Mouse (Mus musculus) kidney, embryonic 15.5 days (tissue): ENCODE results near the gene Dock7. TPM values are rescaled to one million over a fixed set of nuclear protein-coding genes. Genes with fewer than 3 reads are reported as not detected.
"Not testable (repeated sequence)": the region's sequence is repeated elsewhere in the genome, so short reads cannot be mapped to it uniquely, and the experiment has no call there.

Source experiments
- ATAC-seq: fragments of 200-750 bp; cut with Nextera tagmentation; replicated peaks from 2 replicates; pipeline ENCODE4 v1.8.0; 2017; ENCODE audit warnings: moderate TSS enrichment; ENCODE audit not compliant: low FRiP score
- H3K27ac ChIP-seq: fragments of 300-500 bp; sonication (generic); 2 replicates; pipeline ENCODE4 v1.5.1; 2015; ENCODE audit warnings: mild to moderate bottlenecking, inconsistent platforms
- H3K27me3 ChIP-seq: fragments of 300-500 bp; sonication (generic); 2 replicates; pipeline ENCODE4 v1.6.1; 2015; ENCODE audit warnings: inconsistent platforms
- H3K36me3 ChIP-seq: fragments of 300-500 bp; sonication (generic); 2 replicates; pipeline ENCODE4 v1.6.1; 2015; ENCODE audit warnings: inconsistent platforms
- H3K4me1 ChIP-seq: fragments of 300-500 bp; sonication (generic); 2 replicates; pipeline ENCODE4 v1.6.1; 2015; ENCODE audit warnings: inconsistent platforms
- H3K4me2 ChIP-seq: fragments of 300-500 bp; sonication (generic); 2 replicates; pipeline ENCODE4 v1.6.1; 2015; ENCODE audit warnings: moderate library complexity, mild to moderate bottlenecking, inconsistent platforms
- H3K4me3 ChIP-seq: fragments of 300-500 bp; sonication (generic); replicated peaks from 2 replicates; pipeline ENCODE4 v1.5.1; 2015; ENCODE audit warnings: mild to moderate bottlenecking, inconsistent platforms
- H3K9ac ChIP-seq: fragments of 300-500 bp; sonication (generic); 2 replicates; pipeline ENCODE4 v1.6.1; 2015; ENCODE audit warnings: mild to moderate bottlenecking, inconsistent platforms
- H3K9me3 ChIP-seq: fragments of 300-500 bp; sonication (generic); replicated peaks from 2 replicates; pipeline ENCODE4 v1.6.1; 2016; ENCODE audit warnings: inconsistent platforms
- WGBS: fragments of 180-500 bp; shearing (Covaris S2); methylation state at CpG from one replicate; pipeline ENCODE4 v1.1.7; 2015; ENCODE audit warnings: mixed read lengths; 5-methylcytosine and 5-hydroxymethylcytosine counted together
- polyA plus RNA-seq: library from polyadenylated mRNA; unstranded; fragments of >200 nt; fragmentation: Nextera tagmentation; extraction: Ambion mirVana; gene quantifications from 2 replicates; pipeline ENCODE4 v1.2.1, GENCODE M21; 2015

The Dock7 gene
- polyA plus RNA-seq, 1 experiment from 2014 or later, result 60.1 TPM

DNA sequence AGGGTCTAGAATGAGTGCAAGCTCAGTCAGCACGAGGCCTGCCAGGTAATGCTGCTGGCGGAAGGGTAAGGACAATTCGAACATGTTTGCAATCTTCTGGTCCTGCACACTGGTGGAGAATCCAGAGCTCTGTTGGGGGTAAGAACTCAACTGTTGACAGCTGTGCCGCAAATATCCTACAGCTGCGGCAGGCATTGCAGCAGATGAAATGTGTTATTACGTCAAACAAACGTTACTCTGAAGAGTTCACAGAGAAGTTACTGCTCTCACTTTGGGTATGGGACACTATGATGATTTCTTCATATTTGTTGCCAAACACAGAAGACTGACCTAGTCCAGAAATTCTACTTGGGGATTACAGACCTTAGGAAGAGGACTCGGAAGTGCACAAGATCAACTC is 136.0 kb downstream of the Dock7 start:
- Histone ChIP-seq H3K9me3 (no peaks in the 10 kb centered on the region), H3K27me3 (no peaks in the 10 kb centered on the region), H3K4me1 (no peaks in the 10 kb centered on the region), H3K27ac (no peak overlapping the region), H3K4me3 (no peak overlapping the region), H3K9ac (no peak overlapping the region), H3K36me3 (peaks cover 60% of the 10 kb centered on the region), H3K4me2 (no peak overlapping the region)
- ATAC-seq, result no peak
- 90% methylated on average over 8 of the region's 8 CpGs for WGBS

DNA sequence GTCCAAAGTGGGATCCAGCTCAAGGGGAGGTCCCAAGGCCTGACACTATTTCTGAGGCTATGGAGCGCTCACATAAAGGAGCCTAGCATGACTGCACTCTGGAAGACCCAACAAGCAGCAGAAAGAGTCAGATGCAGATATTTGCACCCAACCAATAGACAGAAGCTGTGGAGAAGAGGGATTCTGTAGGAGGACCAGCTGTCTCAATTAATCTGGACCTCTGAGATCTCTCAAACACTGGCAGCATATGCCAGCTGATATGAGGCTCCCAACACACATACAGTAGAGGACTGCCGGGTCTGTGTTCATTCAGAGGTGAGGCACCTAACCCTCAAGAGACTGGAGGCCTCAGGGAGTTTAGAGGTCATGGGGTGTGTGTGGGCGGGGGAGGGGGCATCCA is 140.7 kb downstream of the Dock7 start:
- not testable (repeated sequence) for ATAC-seq

DNA sequence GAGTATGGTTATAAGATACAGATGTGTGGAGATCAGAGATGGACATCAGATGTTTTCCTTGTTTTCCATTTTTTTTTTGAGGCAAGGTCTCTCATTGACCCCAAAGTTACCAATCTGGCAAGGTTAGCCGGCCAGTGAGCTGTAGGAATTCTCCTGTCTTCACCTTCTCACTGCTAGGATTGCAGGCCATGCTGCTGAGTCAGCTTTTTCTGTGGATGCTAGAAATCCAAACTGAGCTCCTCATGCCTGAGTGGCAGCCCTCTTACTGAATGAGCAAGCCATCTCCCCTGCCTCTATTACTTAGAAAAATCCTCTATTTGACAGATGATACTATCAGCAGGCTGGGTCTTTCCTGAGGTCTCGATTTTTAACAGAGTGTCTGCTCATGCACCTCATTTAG is 142.0 kb downstream of the Dock7 start:
- Histone ChIP-seq H3K27ac (no peak overlapping the region), H3K9ac (no peak overlapping the region), H3K4me2 (no peak overlapping the region), H3K27me3 (no peaks in the 10 kb centered on the region), H3K4me1 (no peaks in the 10 kb centered on the region), H3K4me3 (no peak overlapping the region), H3K9me3 (no peaks in the 10 kb centered on the region), H3K36me3 (peaks cover 53% of the 10 kb centered on the region)
- WGBS, result 78% methylated on average over 2 of the region's 2 CpGs
- no peak for ATAC-seq

More for the DNA sequence above, 140.7 kb downstream of the Dock7 start:
- H3K36me3 ChIP-seq, result peaks cover 53% of the 10 kb centered on the region
- WGBS, result 79% methylated on average over 3 of the region's 3 CpGs
- H3K4me1 ChIP-seq, H3K4me2 ChIP-seq, H3K9ac ChIP-seq, H3K27ac ChIP-seq, H3K4me3 ChIP-seq, H3K27me3 ChIP-seq, H3K9me3 ChIP-seq: not testable (repeated sequence)

DNA sequence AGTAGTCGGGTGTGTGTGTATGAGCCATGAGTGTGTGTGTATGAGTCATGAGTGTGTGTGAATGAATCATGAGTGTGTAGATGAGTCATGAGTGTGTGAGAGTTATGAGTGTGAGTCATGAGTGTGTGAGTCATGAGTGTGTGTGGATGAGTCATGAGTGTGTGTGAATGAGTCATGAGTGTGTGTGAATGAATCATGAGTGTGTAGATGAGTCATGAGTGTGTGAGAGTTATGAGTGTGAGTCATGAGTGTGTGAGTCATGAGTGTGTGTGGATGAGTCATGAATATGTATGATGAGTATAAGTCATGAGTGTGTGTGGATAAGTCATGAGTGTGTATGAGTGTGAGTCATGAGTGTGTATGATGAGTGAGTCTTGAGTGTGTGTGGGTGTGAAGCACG is 142.4 kb downstream of the Dock7 start:
- H3K4me2 ChIP-seq, H3K9ac ChIP-seq, H3K27ac ChIP-seq, H3K4me3 ChIP-seq, H3K4me1 ChIP-seq, H3K27me3 ChIP-seq, H3K9me3 ChIP-seq, ATAC-seq: not testable (repeated sequence)
- H3K36me3 ChIP-seq, result peaks cover 53% of the 10 kb centered on the region
- WGBS, result 95% methylated on average over 2 of the region's 2 CpGs

DNA sequence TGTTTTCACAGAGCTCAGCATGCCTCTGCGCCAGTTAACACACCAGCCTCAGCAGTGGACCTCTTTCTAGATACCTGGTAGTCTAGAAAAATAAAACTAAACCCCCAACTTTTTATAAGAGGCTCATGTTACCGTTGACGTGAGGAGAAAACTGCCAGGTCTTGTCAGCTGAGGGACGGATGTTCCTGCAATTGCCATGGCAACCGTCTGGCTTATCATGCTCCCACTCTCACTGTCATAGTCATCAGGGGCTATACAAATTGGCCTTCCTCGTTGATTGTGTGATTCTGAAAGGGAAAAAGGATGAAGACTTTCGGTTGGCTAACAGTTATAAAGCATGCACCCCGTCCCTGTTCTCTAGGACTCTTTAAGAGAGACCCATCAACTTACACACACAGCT is 145.0 kb downstream of the Dock7 start:
- no peak for ATAC-seq
- H3K36me3 ChIP-seq, result peaks cover 67% of the 10 kb centered on the region
- WGBS, result 68% methylated on average over 8 of the region's 8 CpGs

DNA sequence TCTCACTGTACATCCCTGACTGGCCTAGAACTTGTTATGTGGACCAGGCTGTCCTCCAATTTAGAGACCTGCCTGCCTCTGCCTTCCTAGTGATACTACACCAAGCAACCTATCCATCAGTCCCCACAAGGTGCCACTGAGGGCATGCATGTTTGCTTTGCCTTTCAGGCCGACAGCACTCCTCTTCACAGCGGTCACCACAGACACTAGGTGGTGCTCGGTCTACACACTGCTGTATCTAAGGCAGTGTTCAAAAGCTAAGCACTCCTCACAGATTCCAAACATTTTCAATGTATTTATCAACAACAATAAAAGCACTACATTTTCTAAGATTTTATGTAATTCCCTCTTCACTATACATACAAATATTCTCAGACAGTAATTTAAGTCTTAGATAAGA is 150.8 kb downstream of the Dock7 start:
- Histone ChIP-seq H3K27ac (no peak overlapping the region), H3K4me3 (no peak overlapping the region), H3K27me3 (no peaks in the 10 kb centered on the region), H3K9me3 (no peaks in the 10 kb centered on the region), H3K4me1 (no peaks in the 10 kb centered on the region), H3K4me2 (no peak overlapping the region), H3K9ac (no peak overlapping the region), H3K36me3 (peaks cover 82% of the 10 kb centered on the region)
- ATAC-seq, result no peak
- 88% methylated on average over 3 of the region's 3 CpGs for WGBS

More for the DNA sequence above, 145.0 kb downstream of the Dock7 start:
- no peak overlapping the region for H3K27ac ChIP-seq
- no peaks in the 10 kb centered on the region for H3K27me3 ChIP-seq
- no peak overlapping the region for H3K4me2 ChIP-seq
- H3K9ac ChIP-seq, result no peak overlapping the region
- H3K4me1 ChIP-seq, result no peaks in the 10 kb centered on the region
- H3K9me3 ChIP-seq, result no peaks in the 10 kb centered on the region
- no peak overlapping the region for H3K4me3 ChIP-seq

DNA sequence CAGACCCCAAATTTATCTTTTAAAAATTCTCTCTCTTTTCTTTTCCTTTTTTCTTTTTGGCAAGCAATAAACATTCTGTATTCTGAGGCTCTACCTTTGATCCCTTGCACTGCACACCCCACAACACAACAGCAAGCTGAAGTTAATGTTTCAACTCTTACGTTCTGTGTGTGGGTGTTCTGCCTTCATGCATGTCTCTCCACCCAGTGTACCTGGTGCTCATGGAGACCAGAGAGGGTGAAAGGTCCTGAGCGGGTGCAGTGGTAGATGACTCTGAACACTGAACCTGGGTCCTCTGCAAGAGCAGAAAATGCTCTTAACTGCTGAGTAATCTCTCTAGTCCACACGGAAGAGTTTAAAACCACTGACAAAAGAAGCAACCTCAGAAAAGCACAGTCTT is 160.5 kb downstream of the Dock7 start:
- Histone ChIP-seq H3K36me3 (peaks cover 78% of the 10 kb centered on the region), H3K27ac (no peak overlapping the region), H3K9ac (no peak overlapping the region), H3K4me1 (no peaks in the 10 kb centered on the region), H3K27me3 (no peaks in the 10 kb centered on the region), H3K9me3 (no peaks in the 10 kb centered on the region), H3K4me3 (no peak overlapping the region), H3K4me2 (no peak overlapping the region)
- 80% methylated on average over 3 of the region's 3 CpGs for WGBS
- ATAC-seq, result 0 out of 2 replicates have a peak, but pooled peaks have one; percentile 54

DNA sequence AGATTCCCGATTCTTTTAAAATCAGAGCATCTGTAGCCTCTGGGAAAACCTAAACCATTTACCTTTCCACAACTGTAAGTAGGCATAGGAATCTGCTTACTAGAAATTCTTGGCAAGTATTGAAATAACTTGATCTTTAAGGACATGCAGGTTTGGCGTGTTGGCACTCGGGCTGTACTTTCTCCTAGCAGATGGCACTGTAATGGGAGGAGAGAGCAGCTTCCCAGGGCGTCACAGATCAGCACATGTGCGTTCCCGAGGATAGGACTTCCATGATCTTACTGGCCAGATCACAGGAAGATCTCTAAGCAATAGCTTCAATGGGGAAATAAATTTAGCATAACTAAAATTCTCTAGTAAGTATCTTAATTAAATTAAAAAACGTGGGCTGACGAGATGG is 164.7 kb downstream of the Dock7 start:
- H3K4me3 ChIP-seq, result no peak overlapping the region
- H3K9ac ChIP-seq, result no peak overlapping the region
- WGBS, result 94% methylated on average over 8 of the region's 8 CpGs
- H3K9me3 ChIP-seq, result no peaks in the 10 kb centered on the region
- H3K4me1 ChIP-seq, result no peaks in the 10 kb centered on the region
- H3K27me3 ChIP-seq, result no peaks in the 10 kb centered on the region
- peaks cover 67% of the 10 kb centered on the region for H3K36me3 ChIP-seq
- ATAC-seq, result no peak
- no peak overlapping the region for H3K4me2 ChIP-seq
- H3K27ac ChIP-seq, result no peak overlapping the region

DNA sequence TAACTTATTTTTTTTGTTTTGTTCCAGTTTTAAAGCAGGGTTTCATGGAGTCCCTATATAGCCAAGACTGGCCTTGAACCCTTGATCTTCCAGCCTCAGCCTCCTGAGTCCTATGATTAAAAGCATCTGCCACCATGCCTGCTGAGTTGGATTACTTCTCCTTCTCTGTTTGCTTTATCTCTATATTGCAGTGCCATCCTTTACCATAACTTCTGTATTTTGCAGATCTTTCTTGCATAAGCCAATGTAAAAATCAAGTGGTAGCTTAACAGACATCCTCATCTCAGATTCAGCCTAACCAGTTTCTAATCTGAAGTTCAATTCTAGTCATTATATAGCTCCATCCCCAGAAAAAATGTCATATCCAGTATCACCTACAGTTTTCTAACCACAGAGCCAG is 170.2 kb downstream of the Dock7 start:
- H3K4me3 ChIP-seq, result no peak overlapping the region
- H3K27me3 ChIP-seq, result no peaks in the 10 kb centered on the region
- H3K4me1 ChIP-seq, result no peaks in the 10 kb centered on the region
- no peaks in the 10 kb centered on the region for H3K9me3 ChIP-seq
- H3K36me3 ChIP-seq, result peaks cover 39% of the 10 kb centered on the region
- H3K27ac ChIP-seq, result no peak overlapping the region
- no peak overlapping the region for H3K4me2 ChIP-seq
- no peak for ATAC-seq
- H3K9ac ChIP-seq, result no peak overlapping the region

DNA sequence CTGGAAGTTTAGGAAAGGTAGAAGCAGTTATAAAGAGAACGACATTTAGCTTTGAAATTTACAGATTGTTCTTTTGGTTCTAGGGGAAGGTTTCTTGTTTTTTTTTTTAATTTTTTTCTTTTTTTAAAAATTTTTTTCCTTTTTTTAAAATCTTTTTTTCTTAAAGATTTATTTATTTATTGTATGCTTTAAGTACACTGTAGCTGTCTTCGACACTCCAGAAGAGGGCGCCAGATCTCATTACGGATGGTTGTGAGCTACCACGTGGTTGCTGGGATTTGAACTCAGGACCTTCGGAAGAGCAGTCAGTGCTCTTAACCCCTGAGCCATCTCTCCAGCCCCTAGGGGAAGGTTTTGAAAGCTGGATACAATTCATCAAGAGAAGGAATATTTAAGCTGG is 182.5 kb downstream of the Dock7 start:
- H3K9ac ChIP-seq, H3K27ac ChIP-seq, H3K4me1 ChIP-seq, H3K4me3 ChIP-seq, H3K9me3 ChIP-seq, H3K27me3 ChIP-seq, ATAC-seq, H3K4me2 ChIP-seq: not testable (repeated sequence)
- WGBS, result 89% methylated on average over 6 of the region's 6 CpGs
- H3K36me3 ChIP-seq, result peaks cover 76% of the 10 kb centered on the region

DNA sequence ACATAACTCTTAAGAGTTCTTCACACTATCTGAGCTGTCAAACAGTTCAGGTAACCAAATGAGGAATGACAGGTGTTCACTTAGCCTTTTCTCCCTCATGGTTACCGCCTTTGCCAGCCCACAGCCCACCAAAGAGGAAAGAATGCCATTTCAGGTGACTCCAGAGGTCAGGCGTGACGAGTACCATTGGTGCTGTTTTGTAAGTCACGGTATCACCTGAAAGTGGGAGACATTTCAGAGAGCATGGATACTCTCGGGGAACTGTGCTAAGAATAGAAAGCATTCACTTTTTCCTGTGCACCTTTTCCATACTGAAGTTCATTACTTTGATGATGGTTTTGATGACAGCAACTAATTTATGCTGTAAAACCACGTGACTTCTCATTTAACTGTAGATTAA is 184.7 kb downstream of the Dock7 start:
- Histone ChIP-seq H3K4me1 (no peaks in the 10 kb centered on the region), H3K4me2 (no peak overlapping the region), H3K27me3 (no peaks in the 10 kb centered on the region), H3K36me3 (peaks cover 80% of the 10 kb centered on the region), H3K27ac (no peak overlapping the region), H3K9me3 (no peaks in the 10 kb centered on the region), H3K9ac (no peak overlapping the region), H3K4me3 (no peak overlapping the region)
- 83% methylated on average over 6 of the region's 6 CpGs for WGBS
- no peak for ATAC-seq

DNA sequence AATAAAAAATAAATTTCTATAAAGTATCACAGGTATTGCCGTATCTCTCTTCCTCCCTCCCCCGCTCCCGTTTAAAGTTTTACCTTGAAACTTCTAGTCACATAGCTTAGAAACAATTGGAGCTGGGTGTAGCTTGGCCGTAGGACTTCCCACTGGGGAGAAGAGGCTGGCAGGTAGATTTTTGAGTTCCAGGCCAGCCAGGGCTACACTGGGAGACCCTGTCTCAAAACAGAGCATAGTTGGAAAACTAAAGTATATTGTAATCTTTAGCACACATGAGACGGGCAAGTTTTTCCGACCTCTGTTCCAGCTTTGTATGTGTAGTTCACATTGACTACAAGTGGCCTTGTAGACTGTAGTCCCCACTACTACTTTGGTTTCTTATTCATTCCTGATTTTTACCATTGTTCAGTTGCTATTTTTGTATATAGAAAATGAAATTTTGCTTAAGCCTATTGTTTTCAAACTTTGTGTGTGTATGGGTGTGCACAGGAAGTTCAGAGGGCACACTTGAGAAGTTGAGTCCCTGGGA is 195.4 kb downstream of the Dock7 start:
- H3K9me3 ChIP-seq, result no peaks in the 10 kb centered on the region
- H3K27me3 ChIP-seq, result no peaks in the 10 kb centered on the region
- H3K36me3 ChIP-seq, result peaks cover 14% of the 10 kb centered on the region
- WGBS, result 13% methylated on average over 6 of the region's 6 CpGs
- H3K27ac ChIP-seq, result no peak overlapping the region
- H3K4me1 ChIP-seq, result peaks cover 19% of the 10 kb centered on the region
- peak overlapping the region; percentile 83 for H3K4me2 ChIP-seq
- peak overlapping the region; percentile 92 for H3K4me3 ChIP-seq
- 0 out of 2 replicates have a peak overlapping the region, but pooled peaks have one; percentile 92 for H3K9ac ChIP-seq
- no peak for ATAC-seq

DNA sequence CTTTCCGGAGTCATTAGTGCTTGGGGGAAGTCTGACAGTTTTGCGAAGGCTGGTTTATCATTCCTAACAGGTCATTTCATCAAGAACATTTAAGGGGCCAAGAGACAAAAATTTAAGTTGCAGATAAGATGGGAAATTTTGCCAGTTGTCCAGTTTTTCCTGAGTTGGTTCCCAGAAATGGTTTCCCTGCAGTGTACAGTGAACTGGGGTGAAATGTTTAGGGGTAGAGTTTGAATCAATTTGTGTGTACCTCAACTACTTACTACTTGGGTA is 195.9 kb downstream of the Dock7 start:
- Histone ChIP-seq H3K9ac (peak overlapping the region; percentile 92), H3K27ac (peak overlapping the region; percentile 100), H3K27me3 (no peaks in the 10 kb centered on the region), H3K36me3 (peaks cover 9% of the 10 kb centered on the region; the same call in 1 of the 2 replicates), H3K4me2 (peak overlapping the region; percentile 83), H3K4me1 (peaks cover 19% of the 10 kb centered on the region), H3K4me3 (peak overlapping the region; percentile 92), H3K9me3 (no peaks in the 10 kb centered on the region)
- no peak for ATAC-seq
- 0% methylated on average over 2 of the region's 2 CpGs for WGBS
